Mouse (Mus musculus) myocyte (in vitro differentiated cells): ENCODE data around the gene Ttll12. TPM values are rescaled to one million over a fixed set of nuclear protein-coding genes. Genes with fewer than 3 reads are reported as not detected.

Experiments used
- H3K27me3 ChIP-seq: one replicate; pipeline ENCODE4 v1.6.1; 2011; ENCODE audit not compliant: control insufficient read depth, insufficient read depth, insufficient read length
- H3K36me3 ChIP-seq: one replicate; pipeline ENCODE4 v1.6.1; 2011; ENCODE audit not compliant: control insufficient read depth, insufficient read depth
- H3K4me2 ChIP-seq: one replicate; pipeline ENCODE4 v1.6.1; 2011; ENCODE audit warnings: low read depth, control low read depth
- H3K4me3 ChIP-seq: one replicate; pipeline ENCODE4 v1.5.1; 2011; ENCODE audit warnings: mild to moderate bottlenecking, control low read depth, moderate library complexity
- H3K79me2 ChIP-seq: one replicate; pipeline ENCODE4 v1.6.1; 2011; ENCODE audit not compliant: control insufficient read depth, insufficient read depth
- H3ac ChIP-seq: one replicate; pipeline ENCODE4 v1.6.1; 2011; ENCODE audit not compliant: control insufficient read depth, insufficient read length
- CEBPB ChIP-seq: IDR thresholded peaks from 2 replicates; pipeline ENCODE4 v1.6.1; 2011; ENCODE audit warnings: mild to moderate bottlenecking, moderate library complexity; ENCODE audit not compliant: poor library complexity, insufficient read depth, severe bottlenecking
- E2F4 ChIP-seq: IDR thresholded peaks from one replicate; pipeline ENCODE4 v1.6.1; 2011; ENCODE audit warnings: mild to moderate bottlenecking, control low read depth, moderate library complexity; ENCODE audit not compliant: insufficient read depth
- MAX ChIP-seq: IDR thresholded peaks from one replicate; pipeline ENCODE4 v1.6.1; 2011; ENCODE audit warnings: low read depth, mild to moderate bottlenecking, control low read depth
- MYOD1 ChIP-seq, 3 experiments: IDR thresholded peaks; one replicate each; pipeline ENCODE4 v1.6.1; 2011; ENCODE audit warnings: control low read depth in 2 of 3, low read depth in 2 of 3, mild to moderate bottlenecking in 2 of 3, moderate library complexity in 1 of 3; ENCODE audit not compliant: insufficient read length in 2 of 3, control insufficient read depth in 1 of 3
- MYOG ChIP-seq, 3 experiments: IDR thresholded peaks; one replicate each; pipeline ENCODE4 v1.6.1; 2011; ENCODE audit warnings: control low read depth in 2 of 3, low read depth in 2 of 3, mild to moderate bottlenecking in 2 of 3; ENCODE audit not compliant: insufficient read length in 2 of 3, control insufficient read depth in 1 of 3, insufficient read depth in 1 of 3
- POLR2A ChIP-seq: IDR thresholded peaks from one replicate; pipeline ENCODE4 v1.6.1; 2011; ENCODE audit warnings: low read depth, mild to moderate bottlenecking, control low read depth, moderate library complexity; ENCODE audit not compliant: insufficient read length
- POLR2AphosphoS2 ChIP-seq: IDR thresholded peaks from one replicate; pipeline ENCODE4 v1.6.1; 2011; ENCODE audit warnings: low read depth, control low read depth; ENCODE audit not compliant: insufficient read length
- REST ChIP-seq: IDR thresholded peaks from one replicate; pipeline ENCODE4 v1.6.1; 2011; ENCODE audit warnings: mild to moderate bottlenecking, control low read depth, moderate library complexity; ENCODE audit not compliant: insufficient read depth, insufficient read length
- SRF ChIP-seq: IDR thresholded peaks from one replicate; pipeline ENCODE4 v1.6.1; 2011; ENCODE audit warnings: low read depth; ENCODE audit not compliant: control insufficient read depth, insufficient read length
- TCF12 ChIP-seq: IDR thresholded peaks from one replicate; pipeline ENCODE4 v1.6.1; 2011; ENCODE audit warnings: mild to moderate bottlenecking, control low read depth; ENCODE audit not compliant: poor library complexity, insufficient read depth, severe bottlenecking
- TCF3 ChIP-seq: IDR thresholded peaks from one replicate; pipeline ENCODE4 v1.6.1; 2011; ENCODE audit warnings: low read depth, control low read depth; ENCODE audit not compliant: insufficient read length
- USF1 ChIP-seq: IDR thresholded peaks from one replicate; pipeline ENCODE4 v1.6.1; 2011; ENCODE audit warnings: low read depth, mild to moderate bottlenecking, control low read depth, moderate library complexity
- polyA plus RNA-seq: library from polyadenylated mRNA; unstranded; fragments of >200 nt; fragmentation: generic; extraction: Trizol; gene quantifications from one replicate; pipeline ENCODE4 v1.2.1, GENCODE M21; 2012; ENCODE audit warnings: missing spikeins

The Ttll12 gene
- polyA plus RNA-seq, 1 experiment = 69.6 TPM

- Histone ChIP-seq H3K4me3 (peak overlapping the region; percentile 96), H3K79me2 (peaks cover 56% of the 10 kb centered on the region), H3K4me2 (peak overlapping the region; percentile 84), H3ac (no peak overlapping the region), H3K36me3 (no peaks in the 10 kb centered on the region), H3K27me3 (no peaks in the 10 kb centered on the region)
- no peak for TF ChIP-seq TCF12
- peak in 1 of 3 experiments; percentile 37 for TF ChIP-seq MYOG (IDR thresholded peaks at IDR 0.05; ENCODE audit: control insufficient read depth in 1 of 3, insufficient read depth in 1 of 3, insufficient read length in 2 of 3, low read depth in 2 of 3)
- no peak for TF ChIP-seq CEBPB
- TF ChIP-seq POLR2A = peak; percentile 58
- peak; percentile 41 for TF ChIP-seq POLR2AphosphoS2
- peak in 1 of 3 experiments; percentile 44 for TF ChIP-seq MYOD1 (IDR thresholded peaks at IDR 0.05; ENCODE audit: control insufficient read depth in 1 of 3, insufficient read length in 2 of 3, low read depth in 2 of 3)
Observed at GRCm38 (mm10) chr15:83565434-83565833, 29.5 kb downstream of the Ttll12 start.

GRCm38 (mm10) chr15:83563857-83564651 is 30.9 kb downstream of the Ttll12 start:
- Histone ChIP-seq H3K4me2 (peak overlapping the region; percentile 84), H3K36me3 (no peaks in the 10 kb centered on the region), H3K79me2 (peaks cover 42% of the 10 kb centered on the region), H3K4me3 (peak overlapping the region; percentile 96), H3K27me3 (no peaks in the 10 kb centered on the region), H3ac (peak overlapping the region; percentile 58)
- TF ChIP-seq MYOD1 (IDR thresholded peaks at IDR 0.05; ENCODE audit: control insufficient read depth in 1 of 3, insufficient read length in 2 of 3, low read depth in 2 of 3) (peak in 2 of 3 experiments; percentile 10 to 14), SRF (peak; percentile 3), MYOG (IDR thresholded peaks at IDR 0.05; ENCODE audit: control insufficient read depth in 1 of 3, insufficient read depth in 1 of 3, insufficient read length in 2 of 3, low read depth in 2 of 3) (peak in 1 of 3 experiments; percentile 1), REST (no peak), MAX (no peak), POLR2AphosphoS2 (peak; percentile 57), POLR2A (peak; percentile 36), TCF3 (no peak)

DNA sequence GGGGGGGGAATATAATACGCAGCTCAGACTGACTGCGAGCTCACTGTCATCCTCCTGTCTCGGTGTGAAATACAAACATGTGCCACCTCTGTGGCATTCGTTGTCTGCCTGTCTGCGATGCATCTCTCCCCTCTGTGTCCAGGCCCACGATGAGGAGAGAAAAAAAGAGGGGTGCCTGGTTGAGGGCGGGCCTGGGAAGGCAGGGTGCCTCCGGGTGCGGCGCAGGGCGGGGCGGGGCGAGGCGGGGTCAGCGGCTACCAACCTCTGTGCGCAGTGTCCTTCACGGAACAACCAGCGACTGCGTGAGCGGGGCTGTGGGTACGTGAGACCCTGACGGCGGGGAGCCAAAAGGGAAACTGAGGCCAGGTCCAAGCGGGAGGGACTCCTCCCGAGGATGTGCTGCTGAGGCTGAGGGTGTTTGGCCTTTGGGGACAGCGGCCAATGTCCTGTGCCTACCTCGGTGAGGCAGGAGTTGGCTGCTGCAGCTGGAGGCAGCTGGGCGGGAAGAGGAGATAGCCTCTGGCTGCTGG is 31.6 kb downstream of the Ttll12 start, which contains the start of the genes Tspo and Mcat:
Tspo (plus strand) TSS at position 266 of the 530 bp plus-strand sequence.
Mcat (minus strand) TSS at position 461 of the 530 bp plus-strand sequence.
- Histone ChIP-seq H3ac (peak within 1 kb of the TSS; percentile 58), H3K79me2 (peaks cover 35% of the 10 kb centered on the region), H3K4me3 (peak within 1 kb of the TSS; percentile 96), H3K36me3 (no peaks in the 10 kb centered on the region), H3K4me2 (peak within 1 kb of the TSS; percentile 84), H3K27me3 (no peaks in the 10 kb centered on the region)
- TF ChIP-seq E2F4 (no peak), USF1 (no peak), POLR2A (peak; percentile 97), SRF (peak; percentile 61), CEBPB (no peak), MAX (no peak), POLR2AphosphoS2 (peak; percentile 99), MYOG (IDR thresholded peaks at IDR 0.05; ENCODE audit: control insufficient read depth in 1 of 3, insufficient read depth in 1 of 3, insufficient read length in 2 of 3, low read depth in 2 of 3) (peak in 1 of 3 experiments; percentile 29), MYOD1 (IDR thresholded peaks at IDR 0.05; ENCODE audit: control insufficient read depth in 1 of 3, insufficient read length in 2 of 3, low read depth in 2 of 3) (peak in 1 of 3 experiments; percentile 27), TCF12 (no peak)

DNA sequence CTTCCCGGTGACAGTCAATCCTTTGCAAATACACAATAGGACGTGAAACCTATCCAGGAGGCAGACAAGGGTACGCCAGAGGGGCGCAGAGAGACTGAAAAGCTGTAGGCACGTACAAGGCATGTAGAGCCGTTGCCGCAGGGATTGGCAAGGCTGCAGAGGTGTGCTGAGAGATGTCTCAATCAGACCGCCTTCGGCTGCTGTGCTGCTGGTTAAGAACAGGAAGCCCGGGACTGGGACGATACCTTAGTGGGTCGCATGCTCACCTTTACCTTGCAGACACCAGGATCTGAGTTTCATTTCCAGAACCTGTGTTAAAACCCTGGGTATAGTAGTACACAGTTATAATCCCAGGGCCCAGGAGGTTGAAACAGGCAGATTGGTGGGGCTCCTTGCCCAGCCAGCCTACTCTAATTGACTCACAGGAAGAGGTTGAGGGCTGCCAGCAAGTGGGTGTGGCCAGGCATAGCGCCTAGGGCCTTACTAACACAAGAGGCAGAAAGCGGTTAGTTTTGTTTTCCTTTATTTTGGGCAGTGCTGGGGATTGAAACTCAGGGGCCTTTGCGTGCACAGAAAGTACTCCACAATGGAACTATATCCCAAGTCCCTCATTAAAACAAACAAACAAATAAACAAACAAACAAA is 32.2 kb downstream of the Ttll12 start:
- peak; percentile 23 for TF ChIP-seq POLR2A
- no peak for TF ChIP-seq CEBPB
- H3K79me2 ChIP-seq = peaks cover 29% of the 10 kb centered on the region
- H3K4me2 ChIP-seq = peak overlapping the region; percentile 84
- H3K27me3 ChIP-seq = no peaks in the 10 kb centered on the region
- peak overlapping the region; percentile 58 for H3ac ChIP-seq
- H3K4me3 ChIP-seq = peak overlapping the region; percentile 96
- H3K36me3 ChIP-seq = no peaks in the 10 kb centered on the region

GRCm38 (mm10) chr15:83560941-83561477 is 33.9 kb downstream of the Ttll12 start:
- no peak overlapping the region for H3K4me2 ChIP-seq
- TF ChIP-seq USF1 (no peak), SRF (no peak), MAX (no peak), TCF12 (no peak), TCF3 (no peak), MYOG (IDR thresholded peaks at IDR 0.05; ENCODE audit: control insufficient read depth in 1 of 3, insufficient read depth in 1 of 3, insufficient read length in 2 of 3, low read depth in 2 of 3) (no peak), MYOD1 (IDR thresholded peaks at IDR 0.05; ENCODE audit: control insufficient read depth in 1 of 3, insufficient read length in 2 of 3, low read depth in 2 of 3) (no peak), REST (no peak)
- peaks cover 12% of the 10 kb centered on the region for H3K79me2 ChIP-seq
- H3K36me3 ChIP-seq = no peaks in the 10 kb centered on the region
- H3ac ChIP-seq = no peak overlapping the region
- no peak overlapping the region for H3K4me3 ChIP-seq
- H3K27me3 ChIP-seq = no peaks in the 10 kb centered on the region
